Mouse (Mus musculus) megakaryocyte-erythroid progenitor cell, adult 5-6 weeks (primary cell): Measurements from ENCODE around the gene Smc3. TPM values are rescaled to one million over a fixed set of nuclear protein-coding genes. Genes with fewer than 3 reads are reported as not detected.
A peak's percentile ranks its signal among the peaks of the same experiment; 100 is the strongest.
"Not testable (repeated sequence)": the region's sequence is repeated elsewhere in the genome, so short reads cannot be mapped to it uniquely, and the experiment has no call there.

ENCODE experiments used
- ATAC-seq: replicated peaks from 2 replicates; pipeline ENCODE4 v1.8.0; 2016; ENCODE audit warnings: mild to moderate bottlenecking, inconsistent platforms; ENCODE audit not compliant: severe bottlenecking, poor library complexity, low FRiP score, low TSS enrichment
- total RNA-seq, 2 experiments: library from RNA; stranded (forward) in 1 of 2; stranded (reverse) in 1 of 2; fragments of 200-1000, 215-1000 nt in 1 of 2; fragments of >200 nt in 1 of 2; fragmentation: Nextera tagmentation in 1 of 2; gene quantifications; 2 replicates each; pipeline ENCODE4 v1.2.3; 2014 to 2017

Gene Smc3
- total RNA-seq, 2 experiments from 2014 or later, result 105 to 209 TPM

GRCm38 (mm10) chr19:53649361-53649760 is 49.2 kb downstream of the Smc3 start:
- no peak for ATAC-seq

DNA sequence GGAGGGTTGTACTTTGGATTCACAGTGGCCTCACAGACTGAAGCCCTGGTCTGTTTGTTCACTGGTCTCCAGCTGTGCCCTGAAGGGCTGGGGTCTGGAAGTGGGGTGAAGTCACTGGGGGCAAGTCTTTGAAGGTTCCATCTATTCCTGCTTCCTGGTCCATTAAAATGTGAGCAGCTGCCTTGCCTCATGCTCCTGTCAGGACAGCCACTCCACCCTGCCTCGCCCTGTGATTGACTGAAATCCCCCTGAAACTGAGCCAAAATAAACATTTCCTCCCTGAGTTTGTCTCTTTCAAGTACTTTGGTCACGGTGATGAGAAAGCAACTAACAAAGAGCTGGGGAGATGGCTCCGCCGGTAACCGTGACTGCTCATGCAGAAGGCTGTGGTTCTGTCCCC is 49.6 kb downstream of the Smc3 start:
- ATAC-seq, result no peak

DNA sequence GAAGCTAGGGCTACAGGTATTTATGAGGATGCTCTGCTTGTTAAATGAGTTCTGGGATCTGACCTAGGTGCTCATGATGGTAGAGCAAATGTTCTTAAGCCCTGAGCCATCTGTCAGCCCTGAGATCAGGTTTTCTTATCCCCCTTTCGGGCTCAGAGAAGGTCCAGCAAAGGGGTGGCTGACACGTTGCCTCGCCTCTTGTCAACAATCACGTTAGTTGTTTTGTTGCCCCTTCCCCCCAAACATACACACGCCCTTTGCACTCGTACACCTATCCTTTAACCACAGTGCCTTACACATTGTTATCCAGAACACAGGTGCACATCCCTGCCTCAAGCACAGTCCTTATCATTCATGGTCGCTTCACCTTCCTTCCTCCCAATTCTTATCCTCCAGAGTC is 50.7 kb downstream of the Smc3 start:
- ATAC-seq, result no peak

DNA sequence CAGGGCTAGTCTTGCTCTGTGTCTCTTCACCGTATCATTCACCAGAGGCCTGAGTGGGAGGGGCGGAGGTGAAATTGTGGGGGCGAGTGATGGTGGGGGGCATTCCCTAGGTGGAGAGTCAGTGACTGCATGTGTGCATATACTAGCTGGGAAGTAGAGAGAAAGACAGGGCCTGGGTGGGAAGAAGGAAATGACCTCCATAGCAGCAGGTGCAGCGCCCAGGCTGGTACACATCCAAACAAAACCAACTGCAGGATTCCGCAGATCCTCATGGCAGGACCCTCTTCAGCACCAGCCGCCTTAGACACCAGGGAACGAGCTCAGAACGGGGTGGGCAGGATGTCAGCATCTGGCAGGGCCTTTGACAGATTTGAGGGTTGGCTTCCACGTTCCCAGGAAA is 52.1 kb downstream of the Smc3 start:
- ATAC-seq, result no peak

DNA sequence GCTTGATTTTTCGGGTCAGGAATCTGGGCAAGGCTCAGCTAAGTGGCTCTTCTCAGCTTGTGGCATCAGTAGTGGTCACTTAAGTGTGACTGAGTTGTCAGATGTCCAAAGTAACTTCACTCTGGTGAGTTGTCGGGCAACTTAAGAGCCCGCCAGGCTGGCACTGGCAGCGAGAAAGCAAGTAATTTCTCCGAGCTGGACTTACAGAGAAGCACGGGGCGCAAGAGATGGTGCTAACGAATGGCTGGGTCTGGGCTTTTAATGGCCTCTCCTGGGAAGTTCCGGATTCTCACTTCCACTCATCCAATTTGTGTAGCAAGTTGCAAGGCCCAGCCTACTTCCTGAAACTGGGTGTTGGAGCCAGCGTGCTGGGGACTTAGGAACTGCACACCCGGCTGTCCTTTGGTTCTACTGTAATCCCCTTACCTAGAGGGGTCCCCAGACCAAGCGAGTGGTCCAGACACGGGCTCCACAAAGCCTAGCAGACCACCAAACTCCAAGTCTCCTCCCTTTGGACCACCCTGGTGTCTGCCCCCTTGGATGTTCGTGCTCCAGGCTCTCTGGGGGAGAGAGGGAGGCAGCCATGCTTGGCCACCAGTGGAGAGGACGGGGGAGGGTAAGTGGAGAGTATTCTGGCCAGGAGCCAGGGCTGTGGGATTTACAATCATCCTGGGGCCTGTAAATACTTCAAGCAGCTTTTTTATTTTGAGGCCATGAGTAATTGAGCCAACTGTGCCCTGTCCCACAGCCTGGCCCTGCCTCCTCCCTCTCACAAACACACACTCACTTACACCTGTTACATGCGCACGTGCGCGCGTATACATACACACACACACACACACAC is 53.6 kb downstream of the Smc3 start:
- no peak for ATAC-seq

GRCm38 (mm10) chr19:53656443-53656842 is 56.2 kb downstream of the Smc3 start:
- ATAC-seq, result not testable (repeated sequence)

- no peak for ATAC-seq
Measured at GRCm38 (mm10) chr19:53657437-53657836, 57.2 kb downstream of the Smc3 start.

- no peak for ATAC-seq
Measured at GRCm38 (mm10) chr19:53660722-53661420, 60.7 kb downstream of the Smc3 start.

DNA sequence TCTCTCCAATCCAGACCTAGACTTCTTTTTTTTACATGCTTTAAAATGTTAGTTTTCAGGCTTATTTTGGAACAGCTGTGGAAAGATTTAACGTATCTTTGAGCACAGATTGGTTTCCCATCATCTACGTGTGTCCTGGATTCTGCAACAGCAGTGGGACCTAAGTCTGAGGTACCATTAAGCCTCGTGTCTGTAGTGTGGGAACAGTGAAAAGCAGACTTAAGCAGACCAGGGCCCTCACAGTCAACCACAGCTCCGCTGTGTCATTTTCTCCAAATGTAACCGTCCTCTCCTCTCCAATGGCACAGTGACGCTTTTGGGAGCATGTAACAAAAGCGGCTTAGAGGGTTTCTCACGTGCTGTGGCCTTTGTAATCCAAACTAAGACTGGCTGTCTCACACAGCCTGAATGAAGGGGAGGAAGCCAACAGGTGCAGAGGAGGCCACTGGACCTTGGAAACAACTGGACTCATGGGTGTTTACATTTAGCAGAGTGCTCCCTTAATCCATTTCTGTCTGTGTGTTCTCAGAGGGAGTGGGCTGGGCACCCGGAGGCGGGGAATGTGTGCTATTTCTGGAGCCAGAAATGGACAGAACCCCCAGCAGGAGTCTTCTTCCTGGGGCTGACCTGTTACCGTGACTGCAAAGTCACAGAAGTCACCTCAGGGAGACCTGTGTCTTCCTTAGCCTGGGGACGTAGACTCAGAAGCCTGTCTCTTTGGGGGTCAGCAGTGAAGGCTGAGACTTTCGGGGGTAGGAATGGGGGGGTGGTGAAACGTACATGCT is 61.9 kb downstream of the Smc3 start:
- no peak for ATAC-seq

- no peak for ATAC-seq
Measured at GRCm38 (mm10) chr19:53664831-53665230, 64.6 kb downstream of the Smc3 start.

DNA sequence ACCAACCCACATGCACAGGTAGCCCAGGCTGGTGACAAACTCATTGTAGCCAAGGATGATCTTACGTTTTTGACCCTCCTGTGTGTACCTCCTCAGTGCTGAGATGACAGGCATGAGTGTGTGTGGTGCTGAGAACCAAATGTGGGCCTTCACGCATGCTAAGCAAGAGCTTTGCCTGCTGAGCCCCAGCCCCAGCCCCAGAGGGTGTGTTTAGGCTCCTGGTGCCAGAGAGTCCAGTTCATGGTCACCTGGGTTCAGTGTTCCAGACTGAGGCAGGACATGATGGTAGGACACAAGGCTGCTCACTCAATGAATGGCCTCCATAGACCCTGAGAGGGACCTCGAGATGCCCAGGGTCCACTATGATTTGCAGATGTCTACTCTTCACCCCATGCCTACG is 65.2 kb downstream of the Smc3 start:
- no peak for ATAC-seq

DNA sequence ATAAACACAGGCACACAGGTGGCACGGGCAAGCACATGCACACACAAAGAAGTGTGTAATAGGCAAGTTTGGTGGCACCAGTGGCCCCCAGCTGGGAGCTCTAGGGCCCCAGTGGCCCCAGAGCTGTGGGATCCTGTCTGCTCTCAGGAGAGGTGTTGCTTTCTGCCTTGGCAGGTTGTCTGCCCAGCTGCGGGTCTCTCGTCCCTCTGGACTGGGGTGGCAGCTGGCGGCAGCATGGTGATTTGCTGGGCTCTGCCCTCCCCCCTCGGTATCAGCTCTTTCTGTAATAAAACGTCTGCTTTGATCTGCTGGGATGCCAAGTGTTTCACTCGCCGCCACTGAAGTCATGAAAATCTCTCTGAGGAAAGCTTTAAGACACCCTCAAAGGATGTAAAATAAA is 66.5 kb downstream of the Smc3 start:
- no peak for ATAC-seq

GRCm38 (mm10) chr19:53668821-53669220 is 68.6 kb downstream of the Smc3 start:
- no peak for ATAC-seq

GRCm38 (mm10) chr19:53670625-53671141 is 70.5 kb downstream of the Smc3 start:
- ATAC-seq, result no peak

- ATAC-seq, result no peak
Measured at GRCm38 (mm10) chr19:53671432-53671831, 71.2 kb downstream of the Smc3 start.

- no peak for ATAC-seq
Measured at GRCm38 (mm10) chr19:53674131-53674925, 74.1 kb downstream of the Smc3 start.

DNA sequence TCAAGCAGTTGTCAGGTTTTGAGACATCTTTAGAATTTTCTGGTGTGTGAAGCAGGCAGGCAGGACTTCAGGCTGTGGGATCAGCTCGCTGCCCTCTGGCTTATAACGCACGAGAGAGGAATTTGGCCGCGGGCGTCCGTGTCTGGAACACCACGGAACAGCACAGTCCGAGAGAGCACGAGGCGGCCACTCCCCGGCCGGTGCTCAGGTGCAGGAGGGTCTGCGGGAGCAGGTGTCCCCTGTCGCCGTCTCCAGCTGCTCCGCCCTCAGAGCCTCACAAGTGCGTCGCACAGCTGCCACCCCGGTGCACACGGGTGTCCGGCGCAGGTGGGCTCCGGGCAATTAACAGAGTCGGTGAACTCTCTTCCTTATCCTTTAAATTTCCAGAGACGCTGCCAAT is 76.0 kb downstream of the Smc3 start:
- ATAC-seq, result no peak

DNA sequence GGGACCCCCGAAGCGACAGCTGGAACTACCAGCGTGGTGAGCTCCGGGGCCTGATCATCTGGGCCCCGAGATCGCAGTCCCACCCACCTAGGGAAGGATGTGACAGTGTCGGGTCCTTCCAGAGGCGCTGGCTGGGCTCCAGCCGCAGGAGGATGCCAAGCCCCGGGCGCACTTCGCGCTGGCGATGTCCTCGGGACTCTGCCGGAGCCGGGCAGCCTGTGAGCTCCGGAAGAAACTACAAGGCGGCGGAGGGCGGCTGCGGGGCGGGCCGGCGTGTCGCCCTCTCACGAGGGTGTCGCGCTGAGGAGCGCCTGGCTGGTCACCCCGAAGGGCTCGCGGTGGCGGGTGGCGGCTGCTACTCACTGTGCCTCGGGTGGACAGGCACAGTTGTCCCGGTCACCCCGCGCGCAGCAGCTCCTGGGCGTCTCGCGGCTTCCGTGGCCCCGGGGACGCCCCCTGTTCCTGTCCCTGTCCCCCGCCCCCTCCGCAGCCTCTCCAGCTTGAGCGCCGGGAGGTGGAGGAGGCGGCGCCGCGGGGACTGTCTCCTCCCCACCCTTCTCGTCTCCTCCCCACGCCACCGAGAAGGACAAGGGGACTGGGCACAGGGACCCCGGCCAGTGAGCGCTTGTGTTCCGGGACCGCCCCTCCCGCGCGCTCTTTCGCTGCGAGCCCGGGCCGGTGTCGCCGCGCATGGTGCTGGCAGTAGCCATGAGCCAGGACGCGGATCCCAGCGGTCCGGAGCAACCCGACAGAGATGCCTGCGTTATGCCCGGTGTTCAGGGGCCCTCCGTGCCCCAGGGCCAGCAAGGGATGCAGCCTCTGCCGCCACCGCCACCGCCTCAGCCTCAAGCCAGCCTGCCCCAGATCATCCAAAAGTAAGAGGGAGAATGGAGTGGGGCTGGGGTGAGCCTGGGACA is 76.8 kb downstream of the Smc3 start, which contains the start of gene Rbm20:
Rbm20 (plus strand) TSS at position 589 of the 917 bp plus-strand sequence.
- ATAC-seq, result peak; percentile 37; the same call in 1 of the 2 replicates
